Mouse (Mus musculus) lung, postnatal 0 days (tissue): ENCODE measurements around the gene Coro2b.
A peak's percentile ranks its signal among the peaks of the same experiment; 100 is the strongest.

ENCODE experiments used
- CTCF ChIP-seq: IDR thresholded peaks from 2 replicates; pipeline ENCODE4 v1.5.1; 2016; ENCODE audit warnings: antibody characterized with exemption, mild to moderate bottlenecking
- EP300 ChIP-seq: IDR thresholded peaks from 2 replicates; pipeline ENCODE4 v1.6.1; 2016; ENCODE audit warnings: antibody characterized with exemption, mild to moderate bottlenecking, control low read depth

GRCm38 (mm10) chr9:62456015-62456414 is 80.8 kb downstream of the Coro2b start:
- no peak for TF ChIP-seq CTCF
- peak; percentile 37; the same call in 1 of the 2 replicates for TF ChIP-seq EP300
